Mouse (Mus musculus) urinary bladder, postnatal 25 days (tissue): ENCODE measurements around the gene Tymp.

ENCODE experiments used
- DNase-seq: peaks from one replicate; pipeline ENCODE4 v3.0.0; 2022; ENCODE audit warnings: low spot score

Tymp gene

GRCm38 (mm10) chr15:89373762-89374248, 3.0 kb downstream of the Tymp start, which contains the start of gene Sco2:
Gene Sco2, minus strand, starts transcription at chr15:89373846.
- peak; percentile 98 for DNase-seq

GRCm38 (mm10) chr15:89373027-89373761, 3.6 kb downstream of the Tymp start:
- DNase-seq = peak; percentile 82

GRCm38 (mm10) chr15:89372536-89372935, 4.3 kb downstream of the Tymp start:
- no peak for DNase-seq

GRCm38 (mm10) chr15:89372068-89372467, 4.8 kb downstream of the Tymp start:
- no peak for DNase-seq

GRCm38 (mm10) chr15:89365141-89365551, 11.7 kb downstream of the Tymp start:
- no peak for DNase-seq

GRCm38 (mm10) chr15:89363051-89363450, 13.8 kb downstream of the Tymp start:
- no peak for DNase-seq

GRCm38 (mm10) chr15:89358784-89359183, 18.1 kb downstream of the Tymp start:
- no peak for DNase-seq

- peak; percentile 71 for DNase-seq
Observed at GRCm38 (mm10) chr15:89356372-89356771, 20.5 kb downstream of the Tymp start.

- DNase-seq = peak; percentile 96
Observed at GRCm38 (mm10) chr15:89355241-89356187, 21.3 kb downstream of the Tymp start, which contains the start of the genes Lmf2 and Ncaph2. Gene Lmf2, minus strand, starts transcription at chr15:89355659. Gene Ncaph2, plus strand, starts transcription at chr15:89355719.

GRCm38 (mm10) chr15:89354455-89354854, 22.4 kb downstream of the Tymp start:
- no peak for DNase-seq

GRCm38 (mm10) chr15:89353837-89354236, 23.0 kb downstream of the Tymp start:
- no peak for DNase-seq

- DNase-seq = no peak
Observed at GRCm38 (mm10) chr15:89352795-89353194, 24.0 kb downstream of the Tymp start.

- DNase-seq = no peak
Observed at GRCm38 (mm10) chr15:89352054-89352453, 24.8 kb downstream of the Tymp start.

GRCm38 (mm10) chr15:89351302-89351701, 25.5 kb downstream of the Tymp start:
- DNase-seq = no peak

- DNase-seq = no peak
Observed at GRCm38 (mm10) chr15:89350447-89350846, 26.4 kb downstream of the Tymp start.

- DNase-seq = no peak
Observed at GRCm38 (mm10) chr15:89343325-89343724, 33.5 kb downstream of the Tymp start.

GRCm38 (mm10) chr15:89341678-89342077, 35.2 kb downstream of the Tymp start:
- no peak for DNase-seq

GRCm38 (mm10) chr15:89340136-89340535, 36.7 kb downstream of the Tymp start:
- DNase-seq = no peak

- DNase-seq = no peak
Observed at GRCm38 (mm10) chr15:89339696-89340095, 37.1 kb downstream of the Tymp start.

- DNase-seq = no peak
Observed at GRCm38 (mm10) chr15:89336422-89336821, 40.4 kb downstream of the Tymp start.

GRCm38 (mm10) chr15:89334774-89335537, 41.9 kb downstream of the Tymp start:
- DNase-seq = no peak

- DNase-seq = no peak
Observed at GRCm38 (mm10) chr15:89334271-89334670, 42.6 kb downstream of the Tymp start, which contains the start of gene Miox. Gene Miox, plus strand, starts transcription at chr15:89334398.
